Mouse (Mus musculus): ENCODE results near the gene Kansl1l.

DNA sequence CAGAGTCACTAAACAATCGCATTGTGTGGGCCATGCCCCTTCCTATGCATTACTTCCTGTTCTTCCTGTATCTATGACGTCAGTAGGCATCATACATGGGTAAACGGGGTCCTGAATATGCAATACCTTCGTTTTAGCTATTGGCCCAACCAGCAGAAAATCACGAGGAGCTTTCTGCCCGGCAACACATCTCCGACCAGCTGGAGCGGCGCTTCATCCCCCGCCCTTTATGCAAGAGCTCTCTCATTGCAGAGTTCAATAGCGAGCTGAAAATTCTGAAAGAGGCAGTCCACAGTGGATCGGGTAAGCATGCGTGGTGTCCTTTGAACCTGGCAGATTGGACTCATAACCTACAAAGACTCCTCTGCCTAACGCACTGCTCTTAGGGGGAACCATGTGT lies 139.4 kb downstream of the Kansl1l start:
- TF ChIP-seq CTCF (IDR thresholded peaks at IDR 0.05; ENCODE audit: insufficient read depth, low read depth, low read length): no peak
- no peak for TF ChIP-seq POLR2A (IDR thresholded peaks at IDR 0.05; ENCODE audit: insufficient read depth, low read depth, low read length)

Measured in olfactory bulb, adult 2 months (tissue).